Mouse (Mus musculus): Measurements from ENCODE around the gene Rufy4.

DNA sequence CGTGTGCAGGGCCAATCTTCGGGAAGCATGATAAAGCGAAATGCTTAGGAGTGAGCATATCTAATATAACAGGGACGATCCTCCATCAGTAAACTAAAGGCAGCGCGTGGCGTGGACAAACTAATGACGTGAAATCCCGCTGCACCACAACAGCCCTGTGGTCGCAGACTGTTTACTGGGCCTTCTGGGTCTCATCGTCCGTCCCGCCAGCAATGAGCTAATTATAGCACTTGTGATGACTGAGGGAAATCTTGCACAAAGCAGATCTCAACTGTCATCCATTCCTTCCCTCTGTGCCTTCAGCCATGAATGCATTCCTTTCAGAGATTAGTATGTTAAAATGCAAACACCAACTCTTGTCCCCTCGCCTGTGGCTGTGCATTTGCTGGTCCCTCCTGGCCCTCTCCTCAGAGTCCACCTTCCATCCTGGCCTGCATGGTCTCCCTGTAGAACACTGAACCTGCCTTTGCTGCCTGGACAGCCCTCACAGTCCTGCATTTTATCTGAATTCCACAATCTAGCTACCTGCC is 31.1 kb downstream of the Rufy4 start:
- TF ChIP-seq CTCF (IDR thresholded peaks at IDR 0.05) (no peak), EP300 (IDR thresholded peaks at IDR 0.05) (no peak)
